Comparison of ENCODE assay signal across 8 mouse cellular contexts in the genomic region with DNA sequence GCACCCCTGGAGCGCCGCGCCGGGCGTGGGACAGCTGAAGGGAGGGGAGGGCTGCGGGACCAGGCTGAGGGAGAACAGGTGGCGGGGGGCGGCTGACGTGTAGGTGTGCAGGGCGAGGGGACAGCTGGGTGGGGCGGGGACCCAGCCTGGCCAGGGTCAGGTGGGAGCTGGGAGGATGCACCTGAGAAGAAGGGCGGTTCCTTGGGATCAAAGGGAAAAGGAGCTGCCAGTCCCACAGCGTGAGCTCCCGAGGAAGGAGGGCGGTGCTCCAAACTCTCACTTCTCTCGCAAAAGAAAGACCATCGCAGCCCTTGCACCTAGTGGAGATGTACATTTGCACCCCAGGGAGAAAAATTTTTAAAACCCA. TPM values are rescaled to one million over a fixed set of nuclear protein-coding genes. Genes with fewer than 3 reads are reported as not detected.
DNase-seq lines count a peak whose midpoint lies in the region; ATAC-seq and TF ChIP-seq lines count a peak whose summit lies in the region.

TSS of gene Polr1d (plus strand) at position 252 of the 367 bp plus-strand sequence.

- peak within 1 kb of the TSS; percentile 90 for H3K4me2 ChIP-seq in intestine, postnatal 0 days (replicated peaks; ENCODE audit: low read depth)
- peak within 1 kb of the TSS; percentile 82 for H3K4me2 ChIP-seq in midbrain, embryonic 11.5 days

- peak within 1 kb of the TSS; percentile 85 for H3K9ac ChIP-seq in intestine, postnatal 0 days (ENCODE audit: low read depth, low read length)
- H3K9ac ChIP-seq in midbrain, embryonic 11.5 days (ENCODE audit: low read length): peak within 1 kb of the TSS; percentile 82

- 0 out of 2 replicates have a peak, but pooled peaks cover 3% of the 10 kb centered on the region for H3K36me3 ChIP-seq in intestine, postnatal 0 days (ENCODE audit: control insufficient read depth, insufficient read depth)
- H3K36me3 ChIP-seq in midbrain, embryonic 11.5 days (ENCODE audit: control insufficient read depth, insufficient read depth, low read length): no peaks in the 10 kb centered on the region; the same call in 1 of the 2 replicates

- H3K4me1 ChIP-seq in bone marrow macrophage, adult 2 months (ENCODE audit: control insufficient read depth, insufficient read depth, low read length): peaks cover 29% of the 10 kb centered on the region
- 0 out of 2 replicates have a peak, but pooled peaks cover 9% of the 10 kb centered on the region for H3K4me1 ChIP-seq in intestine, postnatal 0 days (replicated peaks; ENCODE audit: control insufficient read depth, insufficient read depth, low read length)
- H3K4me1 ChIP-seq in midbrain, embryonic 11.5 days (ENCODE audit: control insufficient read depth, insufficient read depth, low read length): peaks cover 10% of the 10 kb centered on the region

- no peaks in the 10 kb centered on the region for H3K27me3 ChIP-seq in intestine, postnatal 0 days (replicated peaks; ENCODE audit: control insufficient read depth, insufficient read depth, low read length)
- H3K27me3 ChIP-seq in midbrain, embryonic 11.5 days (ENCODE audit: control insufficient read depth, insufficient read depth, low read length): no peaks in the 10 kb centered on the region; the same call in 1 of the 2 replicates

- TF ChIP-seq POLR2A in bone marrow macrophage, adult 2 months (IDR thresholded peaks at IDR 0.05; ENCODE audit: borderline replicate concordance, low read depth, low read length): no peak

- TF ChIP-seq CTCF in bone marrow macrophage, adult 2 months (IDR thresholded peaks at IDR 0.05; ENCODE audit: low read depth, low read length): 0 out of 2 replicates have a peak, but pooled peaks have one; percentile 19
- TF ChIP-seq CTCF in intestine, postnatal 0 days (IDR thresholded peaks at IDR 0.05; ENCODE audit: low read depth): no peak

- H3K4me3 ChIP-seq in bone marrow macrophage, adult 2 months (ENCODE audit: insufficient read depth, low read length): peak within 1 kb of the TSS; percentile 70
- H3K4me3 ChIP-seq in intestine, postnatal 0 days (ENCODE audit: low read depth, low read length): peak within 1 kb of the TSS; percentile 88
- H3K4me3 ChIP-seq in midbrain, embryonic 11.5 days (ENCODE audit: low read depth, low read length): peak within 1 kb of the TSS; percentile 82

- under 1% methylated on average over 17 of the region's 17 CpGs for WGBS in intestine, postnatal 0 days
- 2% methylated on average over 17 of the region's 17 CpGs for WGBS in midbrain, embryonic 11.5 days

- no peaks in the 10 kb centered on the region for H3K9me3 ChIP-seq in intestine, postnatal 0 days (ENCODE audit: control insufficient read depth)
- no peaks in the 10 kb centered on the region for H3K9me3 ChIP-seq in midbrain, embryonic 11.5 days (ENCODE audit: control insufficient read depth, low read length)

- peak; percentile 85 for ATAC-seq in intestine, postnatal 0 days
- no peak; the same call in 1 of the 2 replicates for ATAC-seq in midbrain, embryonic 11.5 days (ENCODE audit: low FRiP score)

- peak within 1 kb of the TSS; percentile 41 for H3K27ac ChIP-seq in bone marrow macrophage, adult 2 months (ENCODE audit: insufficient read depth, low read depth, low read length)
- peak within 1 kb of the TSS; percentile 94 for H3K27ac ChIP-seq in intestine, postnatal 0 days (ENCODE audit: low read depth, low read length)
- H3K27ac ChIP-seq in midbrain, embryonic 11.5 days (ENCODE audit: low read depth, low read length): peak within 1 kb of the TSS; percentile 65

- DNase-seq in layer of hippocampus, adult 8-10 months (ENCODE audit: low spot score in 2 of 2): no peak
- DNase-seq in layer of hippocampus, adult 9-10 months (ENCODE audit: low spot score): no peak
- DNase-seq in gastrocnemius, postnatal 4 days (ENCODE audit: low spot score in 2 of 2): no peak
- DNase-seq in midbrain, embryonic 11.5 days (ENCODE audit: low spot score, missing footprints): no peak
- DNase-seq in spleen, postnatal 4 days (ENCODE audit: low spot score in 2 of 2): no peak
- DNase-seq in adipocyte (ENCODE audit: low spot score): no peak

RNA-seq across cellular contexts. Expression of gene Polr1d, which starts in this region (rescaled TPM):
- total RNA-seq in layer of hippocampus, adult 8-10 months (2022): 10 to 100 TPM; 65.2 to 70.8 (median 66.7) TPM
- polyA plus RNA-seq in bone marrow macrophage, adult 2 months (2012; ENCODE audit: insufficient read depth, insufficient read length, missing spikeins): 120 and 135 TPM in 2 replicates
- 100 to 1,000 TPM; 105 TPM for total RNA-seq in gastrocnemius, postnatal 4 days (2021)
- 116 and 118 TPM in 2 replicates for polyA plus RNA-seq in intestine, postnatal 0 days (2015; fragmentation: Nextera tagmentation; extraction: Ambion mirVana)
- polyA plus RNA-seq in midbrain, embryonic 11.5 days (2014; fragmentation: Nextera tagmentation; extraction: Ambion mirVana): 111 and 120 TPM in 2 replicates

Comparison
In these comparisons a context has a peak if more than half of its experiments do, and no peak if none do; other contexts are left out.
1. H3K27ac ChIP-seq: peak in every context shown above with its lines; median percentile 94 in intestine, postnatal 0 days; 65 in midbrain, embryonic 11.5 days; 41 in bone marrow macrophage, adult 2 months.